Mouse (Mus musculus): ENCODE measurements around the gene Hbb-bh1. TPM values are rescaled to one million over a fixed set of nuclear protein-coding genes. Genes with fewer than 3 reads are reported as not detected.

The Hbb-bh1 gene
- total RNA-seq (2023), result not detected in 4 replicates

DNA sequence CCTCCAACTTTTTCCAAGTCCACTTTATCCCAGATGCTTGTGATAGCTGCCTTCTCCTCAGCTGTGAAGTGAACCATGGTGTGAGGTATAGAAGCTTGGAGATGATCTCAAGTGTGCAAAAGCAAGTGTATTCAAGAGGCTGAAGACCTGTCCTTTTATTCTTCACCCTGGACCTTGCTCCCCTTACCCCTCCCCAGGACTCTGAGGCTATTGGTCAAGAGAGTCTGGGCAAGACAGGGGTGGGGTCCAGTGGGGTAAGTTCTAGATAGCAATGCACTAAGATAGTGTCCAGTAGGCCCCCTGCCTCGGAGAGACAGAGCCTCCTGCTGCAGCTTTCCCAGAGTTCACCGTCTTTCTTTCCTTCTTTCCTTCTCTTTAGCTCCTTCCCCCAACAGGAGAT lies at the start of gene Hbb-bh1:
Gene Hbb-bh1 (minus strand): TSS at position 131 of the 400 bp plus-strand sequence.

DNA sequence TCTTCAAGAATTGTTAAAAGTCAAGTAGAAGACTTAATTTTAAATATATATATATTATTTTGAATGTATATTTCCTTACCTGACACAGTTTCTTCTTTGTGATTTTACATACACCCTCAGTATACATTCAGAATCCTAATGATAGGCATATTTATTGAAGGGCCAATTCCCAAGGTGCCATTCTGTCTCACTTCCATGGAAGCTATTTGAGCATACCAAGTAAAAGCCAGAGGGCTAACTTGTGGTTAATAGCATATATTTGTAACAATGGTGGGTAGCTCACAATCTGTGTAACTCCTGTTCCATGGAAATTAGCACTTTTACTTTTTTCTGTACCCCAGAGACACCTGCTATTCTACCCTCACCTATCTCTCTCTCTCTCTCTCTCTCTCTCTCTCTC lies 43.2 kb upstream of the Hbb-bh1 start, which contains the start of gene Olfr66:
Gene Olfr66 (minus strand): TSS at position 101 of the 400 bp plus-strand sequence.

GRCm38 (mm10) chr7:103853090-103853489 lies 10.1 kb upstream of the Hbb-bh1 start, which contains the start of gene Hbb-y:
Gene Hbb-y, minus strand, starts transcription at chr7:103853216.

GRCm38 (mm10) chr7:103840268-103840667 lies 2.7 kb downstream of the Hbb-bh1 start, which contains the start of gene Hbb-bh2:
Gene Hbb-bh2, minus strand, starts transcription at chr7:103840520.

DNA sequence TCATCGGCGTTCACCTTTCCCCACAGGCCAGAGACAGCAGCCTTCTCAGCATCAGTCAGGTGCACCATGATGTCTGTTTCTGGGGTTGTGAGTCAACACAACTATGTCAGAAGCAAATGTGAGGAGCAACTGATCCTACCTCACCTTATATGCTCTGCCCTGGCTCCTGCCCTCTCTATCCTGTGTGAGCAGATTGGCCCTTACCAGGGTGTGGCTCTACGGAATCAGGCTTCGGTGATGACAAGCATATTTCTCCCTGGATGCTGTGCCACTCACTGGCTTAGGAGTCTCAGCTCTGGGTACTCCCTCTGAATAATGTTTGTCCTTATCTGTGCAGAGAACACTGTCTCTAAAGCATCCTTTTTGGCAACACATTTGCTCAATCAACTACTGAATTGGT lies 15.2 kb downstream of the Hbb-bh1 start, which contains the start of gene Hbb-bs:
Gene Hbb-bs (minus strand): TSS at position 289 of the 400 bp plus-strand sequence.

DNA sequence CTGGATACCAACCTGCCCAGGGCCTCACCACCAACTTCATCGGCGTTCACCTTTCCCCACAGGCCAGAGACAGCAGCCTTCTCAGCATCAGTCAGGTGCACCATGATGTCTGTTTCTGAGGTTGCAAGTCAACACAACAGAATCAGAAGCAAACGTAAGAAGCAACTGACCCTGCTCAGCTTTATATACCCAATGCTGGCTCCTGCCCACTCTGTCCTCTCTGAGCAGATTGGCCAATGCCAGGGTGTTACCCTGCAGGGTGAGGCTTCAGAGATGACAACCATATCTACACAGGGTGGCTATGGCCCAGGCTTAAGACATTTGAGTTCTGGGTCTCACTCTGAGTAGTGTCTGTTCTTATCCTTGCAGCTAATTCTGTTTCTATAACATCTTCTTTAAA lies 29.2 kb downstream of the Hbb-bh1 start, which contains the start of gene Hbb-bt:
Gene Hbb-bt (minus strand): TSS at position 231 of the 400 bp plus-strand sequence.

GRCm38 (mm10) chr7:103791721-103792120 lies 51.2 kb downstream of the Hbb-bh1 start, which contains the start of gene Olfr67:
Gene Olfr67, minus strand, starts transcription at chr7:103791821.

Other genes with a start within 250 kb of the Hbb-bh1 start
- not detected in 4 replicates for gene Olfr619, start 242.6 kb downstream of the Hbb-bh1 start, total RNA-seq (2023)
- not detected in 4 replicates for gene Olfr620, start 230.6 kb downstream of the Hbb-bh1 start, total RNA-seq (2023)
- not detected in 4 replicates for gene Olfr622, start 200.5 kb downstream of the Hbb-bh1 start, total RNA-seq (2023)
- gene Olfr623, start 179.5 kb downstream of the Hbb-bh1 start, total RNA-seq (2023), result not detected in 4 replicates
- gene Olfr624, start 172.0 kb downstream of the Hbb-bh1 start, total RNA-seq (2023), result not detected in 4 replicates
- gene Olfr625-ps1, start 160.4 kb downstream of the Hbb-bh1 start, total RNA-seq (2023), result not detected in 4 replicates
- not detected in 4 replicates for gene Olfr243, start 128.5 kb downstream of the Hbb-bh1 start, total RNA-seq (2023)
- gene Olfr628, start 112.8 kb downstream of the Hbb-bh1 start, total RNA-seq (2023), result not detected in 4 replicates
- not detected in 4 replicates for gene Olfr629, start 98.2 kb downstream of the Hbb-bh1 start, total RNA-seq (2023)
- not detected in 4 replicates for gene Olfr630, start 85.8 kb downstream of the Hbb-bh1 start, total RNA-seq (2023)
- gene Olfr69, start 71.6 kb downstream of the Hbb-bh1 start, total RNA-seq (2023), result not detected in 4 replicates
- not detected in 4 replicates for gene Olfr68, start 63.5 kb downstream of the Hbb-bh1 start, total RNA-seq (2023)
- gene Olfr67, start 51.3 kb downstream of the Hbb-bh1 start, total RNA-seq (2023), result not detected in 4 replicates
- gene Hbb-bt, start 29.2 kb downstream of the Hbb-bh1 start, total RNA-seq (2023), result 4.4 to 21.0 TPM (median 14.7 TPM) in 4 replicates
- 43.8 to 120 TPM (median 71.7 TPM) in 4 replicates for gene Hbb-bs, start 15.1 kb downstream of the Hbb-bh1 start, total RNA-seq (2023)
- not detected in 4 replicates for gene Hbb-bh2, start 2.6 kb downstream of the Hbb-bh1 start, total RNA-seq (2023)
- gene Hbb-y, start 10.1 kb upstream of the Hbb-bh1 start, total RNA-seq (2023), result not detected in 4 replicates
- gene Olfr66, start 43.1 kb upstream of the Hbb-bh1 start, total RNA-seq (2023), result not detected in 4 replicates
- not detected in 4 replicates for gene Olfr64, start 51.3 kb upstream of the Hbb-bh1 start, total RNA-seq (2023)
- not detected in 4 replicates for gene Olfr65, start 60.3 kb upstream of the Hbb-bh1 start, total RNA-seq (2023)
- not detected in 4 replicates for gene Olfr631, start 85.7 kb upstream of the Hbb-bh1 start, total RNA-seq (2023)
- not detected in 4 replicates for gene Olfr632, start 91.2 kb upstream of the Hbb-bh1 start, total RNA-seq (2023)
- not detected in 4 replicates for gene Olfr633, start 101.3 kb upstream of the Hbb-bh1 start, total RNA-seq (2023)
- gene Olfr635, start 128.0 kb upstream of the Hbb-bh1 start, total RNA-seq (2023), result not detected in 4 replicates
- not detected in 4 replicates for gene Olfr638, start 155.6 kb upstream of the Hbb-bh1 start, total RNA-seq (2023)
- gene Olfr639, start 174.1 kb upstream of the Hbb-bh1 start, total RNA-seq (2023), result 0.28 TPM in 1 of 4 replicates, not detected in the others
- not detected in 4 replicates for gene Olfr640, start 182.4 kb upstream of the Hbb-bh1 start, total RNA-seq (2023)
- gene Olfr641, start 192.3 kb upstream of the Hbb-bh1 start, total RNA-seq (2023), result not detected in 4 replicates
- gene Olfr642, start 209.5 kb upstream of the Hbb-bh1 start, total RNA-seq (2023), result not detected in 4 replicates
- not detected in 4 replicates for gene 4930516K23Rik, start 218.3 kb upstream of the Hbb-bh1 start, total RNA-seq (2023)
- gene Olfr644, start 228.7 kb upstream of the Hbb-bh1 start, total RNA-seq (2023), result not detected in 4 replicates
- not detected in 4 replicates for gene Olfr645, start 242.3 kb upstream of the Hbb-bh1 start, total RNA-seq (2023)